Mouse (Mus musculus) G1E (cell line): ENCODE measurements around the gene Rab21.

Experiments
- CTCF ChIP-seq: IDR thresholded peaks from 2 replicates; pipeline ENCODE4 v1.5.1; 2012; ENCODE audit warnings: low read depth, low read length, inconsistent platforms, mixed read lengths
- GATA1 ChIP-seq: IDR thresholded peaks from 2 replicates; pipeline ENCODE4 v1.6.1; 2012; ENCODE audit warnings: borderline replicate concordance, low read length, inconsistent platforms, mixed read lengths
- POLR2AphosphoS5 ChIP-seq: IDR thresholded peaks from 2 replicates; pipeline ENCODE4 v1.6.1; 2012; ENCODE audit warnings: low read depth, low read length, inconsistent platforms; ENCODE audit not compliant: insufficient replicate concordance

- no peak for TF ChIP-seq CTCF
- TF ChIP-seq GATA1, result no peak
- TF ChIP-seq POLR2AphosphoS5, result no peak
Observed at GRCm38 (mm10) chr10:115309191-115309590, 6.2 kb downstream of the Rab21 start.
